Mouse (Mus musculus): ENCODE results near the gene Hspa1b. TPM values are rescaled to one million over a fixed set of nuclear protein-coding genes. Genes with fewer than 3 reads are reported as not detected.
A peak's percentile ranks its signal among the peaks of the same experiment; 100 is the strongest.

Hspa1b gene
- polyA plus RNA-seq, 1 experiment, result not detected

GRCm38 (mm10) chr17:34956340-34956739 is 2.7 kb downstream of the Hspa1b start:
- no peak overlapping the region for H3K4me3 ChIP-seq (ENCODE audit: insufficient read depth, low read depth, low read length)
- no peak for TF ChIP-seq POLR2A (IDR thresholded peaks at IDR 0.05; ENCODE audit: insufficient read depth, low read depth, low read length)
- H3K27ac ChIP-seq (ENCODE audit: insufficient read depth, low read depth, low read length), result no peak overlapping the region
- WGBS, result 39% methylated on average over 1 of the region's 1 CpGs
- peaks cover 5% of the 10 kb centered on the region; the same call in 1 of the 2 replicates for H3K4me1 ChIP-seq (ENCODE audit: control insufficient read depth, insufficient read depth, low read length)

DNA sequence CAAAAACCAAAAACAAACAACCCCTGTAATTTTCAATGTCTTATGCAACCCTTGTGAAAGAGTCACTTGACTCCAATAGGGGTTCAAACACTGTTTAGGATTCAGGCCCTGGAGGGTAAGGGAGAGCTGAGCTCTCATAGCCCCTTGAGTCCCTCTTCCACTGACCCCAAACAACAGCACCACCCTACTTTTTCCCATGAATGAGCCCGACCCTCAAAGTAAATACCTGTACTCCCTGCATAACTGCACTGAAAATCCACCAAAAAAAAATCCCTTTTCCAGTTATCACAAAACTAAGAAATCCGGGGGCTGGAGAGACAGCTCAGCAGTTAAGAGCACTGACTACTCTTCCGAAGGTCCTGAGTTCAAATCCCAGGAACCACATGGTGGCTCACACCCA is 3.2 kb downstream of the Hspa1b start:
- Histone ChIP-seq H3K4me3 (ENCODE audit: insufficient read depth, low read depth, low read length) (no peak overlapping the region), H3K27ac (ENCODE audit: insufficient read depth, low read depth, low read length) (no peak overlapping the region), H3K4me1 (ENCODE audit: control insufficient read depth, insufficient read depth, low read length) (peaks cover 5% of the 10 kb centered on the region; the same call in 1 of the 2 replicates)
- TF ChIP-seq POLR2A (IDR thresholded peaks at IDR 0.05; ENCODE audit: insufficient read depth, low read depth, low read length), result no peak
- TF ChIP-seq CTCF (IDR thresholded peaks at IDR 0.05; ENCODE audit: insufficient read depth, low read depth, low read length), result no peak
- WGBS, result 79% methylated on average over 3 of the region's 3 CpGs

DNA sequence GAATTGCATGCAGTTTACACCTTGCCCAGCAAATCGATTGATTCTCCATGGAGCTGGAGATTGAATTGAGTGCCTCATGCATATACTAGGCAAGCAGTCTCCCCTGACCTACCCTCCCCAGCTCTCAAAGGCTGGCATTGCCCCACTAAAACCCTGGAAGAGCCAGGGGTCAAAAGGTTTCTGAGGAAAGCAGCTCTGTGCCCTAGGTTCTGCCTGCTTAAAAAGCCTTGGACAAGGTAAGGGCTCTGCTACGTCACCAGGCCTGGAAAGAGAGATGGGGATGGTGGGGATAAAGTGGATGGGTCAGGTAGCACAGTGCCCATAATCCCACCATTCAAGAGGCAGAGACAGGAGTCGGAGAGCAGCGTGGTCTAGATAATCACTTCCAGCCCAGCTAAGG is 4.2 kb downstream of the Hspa1b start:
- no peak overlapping the region for H3K27ac ChIP-seq (ENCODE audit: insufficient read depth, low read depth, low read length)
- TF ChIP-seq CTCF (IDR thresholded peaks at IDR 0.05; ENCODE audit: insufficient read depth, low read depth, low read length) (no peak), POLR2A (IDR thresholded peaks at IDR 0.05; ENCODE audit: insufficient read depth, low read depth, low read length) (no peak)
- peaks cover 5% of the 10 kb centered on the region; the same call in 1 of the 2 replicates for H3K4me1 ChIP-seq (ENCODE audit: control insufficient read depth, insufficient read depth, low read length)
- H3K4me3 ChIP-seq (ENCODE audit: insufficient read depth, low read depth, low read length), result no peak overlapping the region
- WGBS, result 78% methylated on average over 4 of the region's 4 CpGs

GRCm38 (mm10) chr17:34953904-34954303 is 5.1 kb downstream of the Hspa1b start:
- 70% methylated on average over 4 of the region's 4 CpGs for WGBS
- TF ChIP-seq POLR2A (IDR thresholded peaks at IDR 0.05; ENCODE audit: insufficient read depth, low read depth, low read length), result no peak
- no peak for TF ChIP-seq CTCF (IDR thresholded peaks at IDR 0.05; ENCODE audit: insufficient read depth, low read depth, low read length)
- Histone ChIP-seq H3K27ac (ENCODE audit: insufficient read depth, low read depth, low read length) (no peak overlapping the region), H3K4me3 (ENCODE audit: insufficient read depth, low read depth, low read length) (no peak overlapping the region), H3K4me1 (ENCODE audit: control insufficient read depth, insufficient read depth, low read length) (peaks cover 2% of the 10 kb centered on the region; the same call in 1 of the 2 replicates)

GRCm38 (mm10) chr17:34953258-34953657 is 5.8 kb downstream of the Hspa1b start:
- no peak overlapping the region for H3K27ac ChIP-seq (ENCODE audit: insufficient read depth, low read depth, low read length)
- peaks cover 2% of the 10 kb centered on the region; the same call in 1 of the 2 replicates for H3K4me1 ChIP-seq (ENCODE audit: control insufficient read depth, insufficient read depth, low read length)
- TF ChIP-seq POLR2A (IDR thresholded peaks at IDR 0.05; ENCODE audit: insufficient read depth, low read depth, low read length) (no peak), CTCF (IDR thresholded peaks at IDR 0.05; ENCODE audit: insufficient read depth, low read depth, low read length) (no peak)
- 87% methylated on average over 3 of the region's 3 CpGs for WGBS
- H3K4me3 ChIP-seq (ENCODE audit: insufficient read depth, low read depth, low read length), result no peak overlapping the region

- under 1% methylated on average over 23 of the region's 23 CpGs for WGBS
- Histone ChIP-seq H3K27ac (ENCODE audit: insufficient read depth, low read depth, low read length) (peak overlapping the region; percentile 83), H3K4me3 (ENCODE audit: insufficient read depth, low read depth, low read length) (peak overlapping the region; percentile 98), H3K4me1 (ENCODE audit: control insufficient read depth, insufficient read depth, low read length) (peaks cover 2% of the 10 kb centered on the region; the same call in 1 of the 2 replicates)
- TF ChIP-seq CTCF (IDR thresholded peaks at IDR 0.05; ENCODE audit: insufficient read depth, low read depth, low read length) (no peak), POLR2A (IDR thresholded peaks at IDR 0.05; ENCODE audit: insufficient read depth, low read depth, low read length) (peak; percentile 94)
Observed at GRCm38 (mm10) chr17:34952378-34953040, 6.5 kb downstream of the Hspa1b start.

DNA sequence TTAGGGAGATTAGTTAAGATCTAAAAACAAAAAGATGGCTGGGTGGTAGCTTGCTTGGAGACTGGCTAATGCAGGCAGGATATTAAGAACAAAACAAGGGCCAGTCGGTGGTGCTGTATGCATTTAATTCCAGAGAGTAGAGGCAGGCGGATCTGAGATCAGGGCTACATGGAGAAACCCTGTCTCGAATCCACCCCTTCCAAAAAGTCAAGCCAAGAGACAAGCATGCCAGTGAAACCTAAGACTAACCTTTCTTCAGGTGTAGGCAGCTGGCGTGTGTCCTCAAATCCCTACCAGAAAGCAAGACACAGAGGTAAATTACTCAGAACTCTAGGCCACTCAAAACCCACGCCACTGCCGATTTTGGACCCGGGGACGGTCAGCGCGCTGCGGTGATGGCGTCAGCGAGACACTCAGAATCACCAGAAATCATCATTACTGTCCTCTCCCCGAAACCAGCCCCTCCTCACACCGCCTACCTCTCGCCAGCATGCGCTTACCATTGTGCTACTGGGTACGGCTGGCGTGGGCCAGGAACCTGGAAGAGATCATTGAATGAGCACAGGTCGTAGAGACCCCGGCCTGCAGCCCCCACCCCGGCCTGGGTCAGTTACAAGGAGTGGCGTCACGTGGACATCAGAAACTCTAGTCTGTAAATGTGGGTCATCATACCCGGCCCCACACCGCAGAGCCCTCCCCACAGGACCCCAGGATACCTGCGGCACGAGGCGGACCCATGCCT is 7.2 kb downstream of the Hspa1b start:
- H3K27ac ChIP-seq (ENCODE audit: insufficient read depth, low read depth, low read length), result peak overlapping the region; percentile 83
- TF ChIP-seq CTCF (IDR thresholded peaks at IDR 0.05; ENCODE audit: insufficient read depth, low read depth, low read length) (no peak), POLR2A (IDR thresholded peaks at IDR 0.05; ENCODE audit: insufficient read depth, low read depth, low read length) (no peak)
- H3K4me3 ChIP-seq (ENCODE audit: insufficient read depth, low read depth, low read length), result peak overlapping the region; percentile 98
- WGBS, result under 1% methylated on average over 29 of the region's 29 CpGs
- no peaks in the 10 kb centered on the region for H3K4me1 ChIP-seq (ENCODE audit: control insufficient read depth, insufficient read depth, low read length)

GRCm38 (mm10) chr17:34950514-34951455 is 8.3 kb downstream of the Hspa1b start:
- Histone ChIP-seq H3K4me1 (ENCODE audit: control insufficient read depth, insufficient read depth, low read length) (no peaks in the 10 kb centered on the region), H3K4me3 (ENCODE audit: insufficient read depth, low read depth, low read length) (no peak overlapping the region), H3K27ac (ENCODE audit: insufficient read depth, low read depth, low read length) (no peak overlapping the region)
- TF ChIP-seq CTCF (IDR thresholded peaks at IDR 0.05; ENCODE audit: insufficient read depth, low read depth, low read length) (no peak), POLR2A (IDR thresholded peaks at IDR 0.05; ENCODE audit: insufficient read depth, low read depth, low read length) (no peak)
- WGBS, result 18% methylated on average over 10 of the region's 10 CpGs

Data from olfactory bulb, adult 2 months (tissue).